Mouse (Mus musculus) ovary, postnatal 36 days (tissue): ENCODE results near the gene Trim26.
"Not testable (repeated sequence)": the region's sequence is repeated elsewhere in the genome, so short reads cannot be mapped to it uniquely, and the experiment has no call there.

ENCODE experiments used
- DNase-seq: peaks from one replicate; pipeline ENCODE4 v3.0.0; 2022; ENCODE audit warnings: low spot score, mixed read lengths

Gene Trim26

GRCm38 (mm10) chr17:36836874-36837647 lies at the start of gene Trim26:
Trim26 (plus strand) TSS chr17:36837134.
- DNase-seq: peak; percentile 95

- DNase-seq: no peak
Measured at GRCm38 (mm10) chr17:36788351-36788750, 48.6 kb upstream of the Trim26 start.

- peak; percentile 47 for DNase-seq
Measured at GRCm38 (mm10) chr17:36788801-36789200, 48.1 kb upstream of the Trim26 start.

DNA sequence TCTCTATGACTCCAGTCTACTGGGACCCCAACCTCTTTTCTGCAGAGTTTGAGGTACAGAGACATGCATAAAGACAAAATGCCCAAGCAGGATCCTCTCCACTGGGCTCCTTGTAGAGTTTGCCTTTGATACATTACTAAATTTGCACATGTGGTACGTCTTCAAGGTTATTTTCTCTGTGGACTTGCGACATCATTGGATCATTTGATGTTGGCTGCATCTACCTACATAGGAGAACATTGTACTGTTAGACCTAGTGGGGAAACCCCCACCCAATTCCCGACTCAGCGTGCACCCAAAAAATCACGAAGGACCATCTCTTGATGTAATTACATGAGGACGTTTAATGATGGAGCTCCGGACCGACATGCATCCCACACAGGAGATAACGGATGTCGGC lies 37.4 kb upstream of the Trim26 start:
- no peak for DNase-seq

DNA sequence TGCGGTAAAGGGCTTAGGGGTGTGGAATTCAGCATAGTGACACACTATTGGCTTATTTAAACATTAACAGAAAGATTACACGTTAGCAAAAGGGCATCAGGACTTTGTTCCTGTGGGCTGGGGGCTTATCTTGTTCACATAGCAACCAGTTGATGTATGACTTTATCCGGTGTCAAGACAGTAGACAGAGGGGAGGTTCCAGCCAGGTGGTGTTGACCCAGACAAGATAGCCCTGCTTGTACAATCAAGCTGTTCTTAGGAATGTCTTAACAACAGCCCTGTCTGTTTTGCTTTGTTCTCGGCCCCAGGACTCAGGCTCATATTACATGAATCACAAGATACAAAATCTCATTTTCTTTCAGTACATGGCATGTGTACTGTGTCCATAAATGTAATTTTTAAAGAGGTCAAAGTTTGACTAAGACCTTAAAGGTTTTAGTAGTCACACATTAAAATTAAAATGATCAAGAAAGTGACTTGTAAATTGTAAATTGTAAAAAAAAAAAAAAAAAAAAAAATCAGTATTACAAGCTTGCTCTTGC lies 36.9 kb upstream of the Trim26 start:
- not testable (repeated sequence) for DNase-seq

DNA sequence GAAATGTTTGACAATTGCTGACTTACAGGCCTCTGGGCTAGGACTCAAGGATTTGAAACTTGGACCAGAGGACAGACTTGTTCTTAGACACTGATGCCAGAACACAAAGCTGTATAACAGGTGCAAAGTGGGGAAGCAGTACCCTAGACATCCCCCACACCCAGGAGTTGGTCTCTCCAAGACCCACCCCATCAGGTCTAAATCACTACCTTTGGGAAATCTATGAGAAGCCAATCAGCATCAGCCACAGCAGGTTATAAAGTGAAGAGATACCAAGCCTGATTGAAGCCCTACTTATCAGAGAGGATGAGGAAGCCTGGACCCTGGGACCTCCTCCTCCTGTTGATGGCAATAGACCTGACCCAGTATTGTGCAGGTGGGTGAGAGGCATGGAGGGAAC lies 25.1 kb upstream of the Trim26 start, which contains the start of gene H2-M10.6:
Gene H2-M10.6 (plus strand): TSS at position 301 of the 400 bp plus-strand sequence.
- no peak for DNase-seq

DNA sequence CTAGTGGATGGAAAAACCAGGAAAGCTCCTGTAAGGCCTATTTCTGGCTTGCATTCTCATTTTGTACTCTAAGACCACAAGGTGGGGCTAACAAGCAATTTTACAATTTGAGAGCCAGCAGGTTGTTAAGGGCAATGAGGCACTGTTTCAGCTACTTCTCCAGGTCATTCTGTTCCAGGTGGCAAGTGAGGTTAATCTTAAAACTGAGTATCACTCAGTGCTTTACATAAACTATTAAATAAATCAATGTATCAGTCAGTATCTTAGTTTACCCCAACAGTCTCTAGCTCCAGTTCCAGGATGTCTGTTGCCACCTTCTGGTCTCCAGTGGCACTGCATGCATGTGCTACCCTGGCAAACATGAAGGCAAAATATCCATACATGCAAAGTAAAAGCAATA lies 12.9 kb upstream of the Trim26 start:
- peak; percentile 47 for DNase-seq

DNA sequence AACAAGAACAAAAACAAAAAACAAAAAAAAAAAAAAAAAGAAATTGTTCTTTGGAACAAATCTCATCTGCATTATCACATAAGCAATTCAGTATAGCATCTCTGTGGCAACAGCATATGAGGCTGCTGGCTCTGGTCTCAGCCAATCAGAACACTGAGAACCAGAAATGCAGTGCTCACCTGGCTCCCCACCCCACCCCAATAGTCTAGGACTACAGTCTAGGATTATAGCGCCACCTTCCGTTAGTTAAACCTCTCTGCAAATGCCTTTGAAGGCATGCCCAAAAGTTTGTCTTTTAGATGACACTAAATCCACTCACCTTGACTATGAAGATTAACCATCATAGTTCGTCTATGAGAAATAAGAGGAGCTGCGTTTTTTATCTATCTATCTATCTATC lies 11.4 kb upstream of the Trim26 start:
- DNase-seq: no peak

- DNase-seq: peak; percentile 69
Measured at GRCm38 (mm10) chr17:36826002-36826401, 10.9 kb upstream of the Trim26 start.

DNA sequence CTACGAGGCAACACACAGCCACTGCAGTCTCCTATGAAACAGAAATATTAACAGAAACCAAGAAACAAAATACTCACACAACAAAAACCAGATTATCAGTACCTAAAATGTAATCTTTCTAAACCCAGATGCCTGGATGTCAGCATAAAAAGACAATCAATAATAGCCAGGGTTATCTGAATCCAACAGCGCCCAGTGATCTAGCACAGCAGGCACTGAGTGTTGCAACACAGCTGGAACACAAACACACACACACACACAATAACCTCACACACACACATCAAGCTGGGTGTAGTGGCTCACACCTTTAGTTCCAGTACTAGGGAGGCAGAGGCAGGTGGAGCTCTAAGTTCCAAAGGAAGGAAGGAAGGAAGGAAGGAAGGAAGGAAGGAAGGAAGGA lies 8.4 kb upstream of the Trim26 start:
- no peak for DNase-seq

DNA sequence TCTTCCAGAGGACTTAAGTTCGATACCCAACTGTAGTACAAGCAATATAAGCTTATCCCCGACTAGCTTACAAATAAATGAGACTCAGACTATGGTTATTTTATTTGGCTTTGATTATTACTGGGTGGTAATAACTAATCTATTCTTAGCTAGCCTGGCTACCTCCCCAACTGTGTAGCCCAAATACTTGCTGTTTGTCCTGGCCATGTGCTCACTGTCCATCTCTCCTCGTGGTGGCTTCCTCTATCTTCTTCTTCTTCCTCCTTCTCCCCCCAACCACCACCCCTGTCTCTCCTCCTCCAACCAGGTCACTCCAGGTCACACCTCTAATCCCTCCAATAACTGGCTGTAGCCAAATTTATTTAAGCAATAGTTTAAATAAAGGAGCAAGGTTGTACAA lies 6.5 kb upstream of the Trim26 start:
- DNase-seq: no peak

DNA sequence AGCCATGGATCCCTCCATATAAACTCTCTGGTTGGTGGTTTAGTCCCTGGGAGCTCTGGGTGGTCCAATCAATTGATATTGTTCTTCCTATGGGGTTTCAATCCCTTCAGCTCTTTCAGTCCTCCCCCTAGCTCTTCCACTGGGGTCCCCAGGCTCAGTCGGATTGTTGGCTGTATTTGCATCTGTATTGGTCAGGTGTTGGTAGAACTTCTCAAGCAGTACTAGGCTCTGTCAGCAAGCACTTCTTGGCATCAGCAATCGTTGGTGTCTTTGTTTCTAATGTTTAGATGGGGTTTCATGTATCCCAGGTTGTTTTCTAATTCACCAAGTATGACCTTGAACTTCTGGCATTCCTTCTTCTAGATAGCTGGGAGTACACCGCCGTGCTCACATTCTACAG lies 4.2 kb upstream of the Trim26 start:
- DNase-seq: no peak

DNA sequence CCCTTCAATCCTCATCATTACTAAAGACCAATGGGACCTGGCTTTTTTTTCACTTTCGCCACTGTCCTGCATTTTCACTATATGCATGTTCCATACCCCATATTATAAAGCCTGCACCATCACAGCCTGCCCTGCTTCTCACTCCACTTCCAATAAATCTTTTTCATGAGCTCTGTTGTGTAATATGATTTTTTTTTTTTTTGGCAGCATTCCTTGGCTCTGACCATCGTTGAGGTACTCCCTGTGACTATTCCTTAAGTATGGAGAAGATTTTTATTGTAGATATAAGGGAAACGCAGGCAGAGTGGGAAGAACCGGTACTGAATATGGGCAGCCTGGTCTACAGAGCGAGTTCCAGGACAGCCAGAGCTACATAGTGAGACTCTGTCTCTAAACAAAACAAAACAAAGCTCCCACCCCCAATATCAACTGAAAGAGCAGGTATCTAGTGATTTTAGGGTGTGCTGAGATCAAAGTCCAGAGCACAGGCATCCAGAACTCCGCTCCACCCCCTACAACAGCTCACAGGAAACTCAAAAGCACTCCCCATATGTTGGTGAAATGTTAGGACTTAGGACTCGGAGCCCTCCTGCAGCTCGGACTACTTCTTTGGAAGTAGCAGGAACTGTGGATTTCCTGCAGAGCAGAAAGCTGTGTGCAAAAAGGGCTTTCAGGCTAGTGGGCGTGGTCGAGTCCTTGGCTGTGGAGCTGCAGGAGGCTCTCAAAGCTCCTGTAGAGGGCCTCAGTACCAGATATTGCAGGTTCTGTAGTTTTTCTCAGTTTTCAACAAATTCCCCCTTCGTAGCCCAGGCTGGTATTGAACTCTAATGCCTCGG lies 1.1 kb upstream of the Trim26 start:
- DNase-seq: peak; percentile 54

GRCm38 (mm10) chr17:36836427-36836812 lies 514 bp upstream of the Trim26 start:
- no peak for DNase-seq

DNA sequence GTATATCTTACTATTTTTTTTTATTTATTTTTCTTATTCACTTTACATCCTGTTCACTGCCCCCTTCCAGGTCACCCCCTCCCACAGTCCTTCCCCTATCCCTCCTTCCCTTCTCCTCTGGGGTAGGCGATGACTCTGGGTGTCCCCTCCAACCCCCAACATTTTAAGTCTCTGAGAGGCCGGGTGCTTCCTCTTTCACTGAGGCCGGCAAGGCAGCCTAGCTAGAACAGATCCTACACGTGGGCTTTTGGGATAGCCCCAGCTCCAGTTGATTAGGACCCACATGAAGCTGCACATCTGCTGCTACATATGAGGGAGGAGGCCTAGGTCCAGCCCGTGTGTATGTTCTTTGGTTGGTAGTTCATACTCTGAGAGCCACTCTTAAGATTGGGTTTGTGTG lies 2.1 kb downstream of the Trim26 start:
- no peak for DNase-seq

- DNase-seq: no peak
Measured at GRCm38 (mm10) chr17:36839931-36840330, 3.0 kb downstream of the Trim26 start.

- no peak for DNase-seq
Measured at GRCm38 (mm10) chr17:36840961-36841445, 4.1 kb downstream of the Trim26 start.

- DNase-seq: no peak
Measured at GRCm38 (mm10) chr17:36843696-36844095, 6.8 kb downstream of the Trim26 start.

- DNase-seq: no peak
Measured at GRCm38 (mm10) chr17:36844286-36844719, 7.4 kb downstream of the Trim26 start.

- peak; percentile 27 for DNase-seq
Measured at GRCm38 (mm10) chr17:36844725-36845124, 7.8 kb downstream of the Trim26 start.

- no peak for DNase-seq
Measured at GRCm38 (mm10) chr17:36848911-36849310, 12.0 kb downstream of the Trim26 start.

- no peak for DNase-seq
Measured at GRCm38 (mm10) chr17:36849992-36850391, 13.1 kb downstream of the Trim26 start.

GRCm38 (mm10) chr17:36851200-36851599 lies 14.3 kb downstream of the Trim26 start:
- DNase-seq: no peak
